Mouse (Mus musculus) gastrocnemius, postnatal 25 days (tissue): ENCODE measurements around the gene Nab2. TPM values are rescaled to one million over a fixed set of nuclear protein-coding genes. Genes with fewer than 3 reads are reported as not detected.

Experiments used
- DNase-seq: peaks from one replicate; pipeline ENCODE4 v3.0.0; 2022
- long read RNA-seq, 2 experiments: library from polyadenylated mRNA; stranded (forward); transcript quantifications; one replicate each; pipeline ENCODE4 v2.0.0; 2021
- total RNA-seq, 2 experiments: library from RNA; stranded (reverse); gene quantifications; 1 replicate in 1 of 2; 2 replicates in 1 of 2; pipeline ENCODE4 v1.2.3; 2021

Nab2 gene
- total RNA-seq = 1 to 10 TPM; 2.5 to 4.7 TPM
- long read RNA-seq, experiment 1, partial matches to known transcripts = 3 of 3 reads
- long read RNA-seq, experiment 1, other reads (novel, unspliced or antisense) = 0 of 3 reads
- long read RNA-seq, experiment 2, partial matches to known transcripts = 1 of 2 reads
- long read RNA-seq, experiment 2, other reads (novel, unspliced or antisense) = 0 of 2 reads

DNA sequence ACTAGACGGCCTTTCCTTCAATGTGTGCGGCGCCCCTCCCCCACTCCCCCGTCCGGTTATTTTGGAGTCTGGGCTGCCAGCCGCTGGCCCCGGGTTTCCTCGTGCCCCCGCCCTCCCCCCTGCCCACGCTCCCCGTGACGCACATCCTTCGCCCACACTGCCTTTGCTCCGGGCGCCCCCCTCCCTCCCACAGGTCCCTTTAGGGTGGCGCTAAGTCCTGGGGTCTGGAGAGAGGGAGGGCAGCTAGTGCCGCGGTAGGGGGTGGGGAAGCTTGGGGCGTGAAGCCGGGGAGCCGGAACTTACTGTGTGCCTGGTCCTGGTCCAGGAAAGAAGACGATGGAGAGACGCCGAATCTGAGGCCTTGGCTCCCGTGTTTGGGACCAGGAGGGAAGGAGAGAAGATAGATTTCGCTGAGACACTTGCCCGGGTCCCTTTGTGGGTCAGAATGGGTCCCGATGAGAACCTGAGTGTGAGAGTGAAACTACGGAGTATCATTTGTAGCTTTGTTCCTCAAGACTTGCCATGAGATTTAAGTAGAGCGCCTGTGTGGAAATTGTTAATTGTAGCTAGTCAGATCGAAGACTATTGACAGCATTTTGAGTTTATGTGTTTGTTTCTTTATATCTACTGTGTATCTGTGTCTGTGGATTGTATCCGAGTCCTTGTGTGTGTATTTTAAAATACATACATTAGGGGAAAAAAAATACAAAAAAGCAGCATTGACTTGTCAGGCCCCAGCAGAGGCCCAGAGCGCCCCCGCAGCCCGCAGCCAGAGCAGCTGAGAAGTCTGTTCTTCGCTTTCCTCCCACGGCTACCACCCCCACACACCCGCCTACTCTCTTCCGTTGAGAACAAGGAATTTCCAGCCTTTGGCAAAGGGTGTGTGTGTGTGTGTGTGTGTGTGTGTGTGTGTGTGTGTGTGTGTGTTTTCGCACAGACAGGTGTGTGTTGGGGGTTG lies at the start of gene Nab2:
Gene Nab2, minus strand, starts transcription at position 476 of the 958 bp plus-strand sequence.
- DNase-seq = peak; percentile 86

DNA sequence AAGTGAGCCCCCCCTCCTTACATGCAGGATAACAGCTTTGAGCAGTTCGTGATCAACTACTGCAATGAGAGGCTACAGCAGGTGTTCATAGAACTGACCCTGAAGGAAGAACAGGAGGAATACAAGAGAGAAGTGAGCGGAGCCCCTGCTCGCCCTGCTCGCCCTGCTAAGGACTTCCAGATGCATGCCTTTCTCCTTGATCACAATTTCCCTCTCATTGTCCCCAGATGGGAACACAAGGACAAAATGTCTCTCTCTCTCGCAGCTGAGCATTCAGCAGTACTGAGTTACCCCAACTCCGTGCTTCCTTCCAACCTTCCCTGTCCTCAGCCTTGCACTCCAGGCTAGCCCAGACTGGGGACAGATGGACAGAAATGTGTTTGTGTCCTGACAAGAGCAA lies 44.4 kb upstream of the Nab2 start:
- DNase-seq = no peak

DNA sequence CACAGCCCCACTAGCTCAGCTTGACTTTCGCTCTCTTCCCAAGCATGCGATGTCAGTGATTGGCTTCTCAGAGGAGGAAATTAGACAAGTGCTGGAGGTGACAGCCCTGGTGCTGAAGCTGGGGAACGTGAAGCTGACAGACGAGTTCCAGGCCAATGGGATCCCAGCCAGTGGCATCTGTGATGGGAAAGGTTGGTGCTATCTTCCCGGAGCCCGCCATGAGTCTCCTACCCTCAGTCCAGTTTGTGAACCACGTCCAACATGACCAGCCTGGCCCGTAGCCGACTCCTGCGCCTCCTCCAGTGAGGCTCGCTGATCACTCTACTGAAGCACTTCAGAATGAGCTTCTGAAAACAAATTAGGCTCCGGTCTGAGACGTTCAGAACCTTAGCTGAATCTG lies 42.0 kb upstream of the Nab2 start:
- no peak for DNase-seq

- no peak for DNase-seq
Measured at GRCm38 (mm10) chr10:127708850-127709370, 40.5 kb upstream of the Nab2 start.

DNA sequence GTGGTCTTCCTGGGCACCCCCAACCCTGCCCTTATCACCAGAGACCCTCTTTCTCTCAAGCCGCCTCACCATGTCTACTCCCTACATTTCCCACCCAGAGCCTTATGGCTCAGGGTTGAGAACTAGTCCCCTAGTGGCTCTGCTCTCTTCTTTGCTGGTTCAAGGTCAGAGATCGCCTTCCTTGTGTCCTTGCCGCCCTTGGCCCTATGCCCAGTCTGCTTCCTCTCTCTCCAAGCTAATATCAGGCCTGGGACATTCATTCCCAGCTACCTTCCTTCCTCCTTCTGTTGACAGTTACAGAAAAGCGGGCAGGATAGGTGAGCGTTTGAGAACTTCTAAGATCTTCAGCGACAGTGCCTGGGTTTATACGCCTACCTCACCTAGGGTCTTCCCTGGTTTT lies 39.4 kb upstream of the Nab2 start:
- no peak for DNase-seq

DNA sequence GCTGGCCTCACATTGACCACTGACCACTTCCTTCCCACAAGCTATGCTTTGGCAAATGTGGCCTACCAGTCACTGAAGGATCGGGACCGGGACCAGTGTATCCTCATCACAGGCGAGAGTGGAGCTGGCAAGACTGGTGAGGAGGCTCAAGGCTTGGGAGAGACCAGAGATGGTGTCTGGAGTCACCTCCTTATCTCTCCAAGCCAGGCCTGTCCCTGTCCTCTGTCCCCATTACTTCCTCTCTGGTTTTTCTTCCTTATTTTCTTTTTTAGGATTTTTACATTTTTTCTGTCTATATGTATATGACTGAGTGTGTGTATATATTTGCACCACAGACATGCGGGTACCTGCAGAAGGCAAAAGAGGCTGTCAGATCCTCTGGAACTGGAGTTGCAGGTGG lies 37.4 kb upstream of the Nab2 start:
- DNase-seq = no peak

DNA sequence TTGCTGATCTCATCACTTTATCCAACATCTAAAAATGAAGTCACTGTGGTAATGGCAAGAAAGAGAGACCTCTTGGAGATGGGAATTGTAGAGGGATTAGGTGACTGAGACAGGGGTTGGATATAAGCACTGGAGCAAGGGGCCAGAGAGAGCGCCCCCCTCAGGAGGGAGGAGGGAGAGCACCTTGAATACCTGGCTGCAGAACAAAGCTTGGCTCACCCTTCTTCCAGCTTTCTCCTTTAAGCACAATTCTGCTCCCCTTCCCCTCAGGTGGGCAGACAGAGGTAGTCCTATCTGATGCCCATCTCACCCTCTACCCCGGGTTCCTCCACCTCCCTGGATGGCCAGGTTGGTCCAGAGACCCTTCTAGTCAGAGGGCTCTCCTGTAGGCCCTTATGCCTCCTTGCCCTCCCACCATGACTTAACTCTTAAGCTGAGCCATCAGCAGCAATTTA lies 36.4 kb upstream of the Nab2 start, which contains the start of gene Myo1a:
Gene Myo1a, plus strand, starts transcription at position 405 of the 455 bp plus-strand sequence.
- no peak for DNase-seq

DNA sequence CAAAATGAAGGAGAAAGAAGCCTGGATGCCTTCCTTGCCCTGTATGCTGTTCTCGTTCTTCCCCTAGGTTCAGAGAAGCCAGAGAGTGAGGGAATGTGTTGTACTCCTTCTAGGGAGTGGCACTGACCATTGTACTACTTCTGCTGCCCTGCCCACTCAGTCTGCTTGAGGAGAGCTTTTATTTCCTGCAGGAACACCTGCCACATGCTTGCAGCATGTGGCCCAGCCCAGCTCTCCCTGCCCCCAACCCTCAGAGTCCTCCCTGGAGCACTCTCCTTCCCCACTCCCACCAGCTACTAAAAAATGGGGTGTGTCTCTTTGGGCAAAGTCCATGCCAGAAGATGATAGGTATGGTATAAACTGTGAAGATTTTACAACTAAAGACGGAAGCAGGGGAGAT lies 35.9 kb upstream of the Nab2 start:
- no peak for DNase-seq

DNA sequence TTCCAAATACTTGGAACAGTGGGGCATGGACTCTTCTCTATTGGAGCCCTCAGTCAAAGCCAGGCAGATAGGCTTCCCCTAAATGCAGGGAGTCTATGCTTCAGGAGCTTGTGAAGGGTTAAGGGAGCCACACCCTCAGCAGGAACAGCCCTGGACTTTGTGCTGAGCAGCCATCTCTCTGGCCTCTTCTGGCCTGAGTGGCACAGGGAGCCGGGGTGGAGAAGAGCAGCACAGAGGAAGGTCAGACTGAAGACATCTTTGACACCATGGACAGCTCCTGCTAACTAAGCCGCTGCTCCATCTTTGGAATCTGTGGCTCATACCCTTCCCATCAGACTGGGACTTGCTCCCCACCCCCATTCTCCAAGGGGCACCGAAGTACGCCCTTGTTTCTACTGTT lies 34.9 kb upstream of the Nab2 start:
- DNase-seq = no peak

GRCm38 (mm10) chr10:127698966-127699365 lies 30.6 kb upstream of the Nab2 start:
- no peak for DNase-seq

- DNase-seq = no peak
Measured at GRCm38 (mm10) chr10:127695775-127696174, 27.4 kb upstream of the Nab2 start.

- no peak for DNase-seq
Measured at GRCm38 (mm10) chr10:127694636-127695035, 26.3 kb upstream of the Nab2 start.

- no peak for DNase-seq
Measured at GRCm38 (mm10) chr10:127691053-127691452, 22.7 kb upstream of the Nab2 start.

- DNase-seq = no peak
Measured at GRCm38 (mm10) chr10:127682886-127683285, 14.5 kb upstream of the Nab2 start.

GRCm38 (mm10) chr10:127679881-127680280 lies 11.5 kb upstream of the Nab2 start:
- DNase-seq = no peak

GRCm38 (mm10) chr10:127679208-127679607 lies 10.8 kb upstream of the Nab2 start:
- no peak for DNase-seq

- peak; percentile 45 for DNase-seq
Measured at GRCm38 (mm10) chr10:127677591-127678336, 9.4 kb upstream of the Nab2 start.

- DNase-seq = peak; percentile 97
Measured at GRCm38 (mm10) chr10:127676691-127677548, 8.6 kb upstream of the Nab2 start.

- DNase-seq = no peak
Measured at GRCm38 (mm10) chr10:127675859-127676398, 7.6 kb upstream of the Nab2 start.

- DNase-seq = peak; percentile 84
Measured at GRCm38 (mm10) chr10:127674794-127675522, 6.6 kb upstream of the Nab2 start.
